Mouse (Mus musculus): Measurements from ENCODE around the gene Fiz1. TPM values are rescaled to one million over a fixed set of nuclear protein-coding genes. Genes with fewer than 3 reads are reported as not detected.

The Fiz1 gene
- 41.9 and 44.6 TPM in 2 replicates for polyA plus RNA-seq (2015; fragmentation: Nextera tagmentation; extraction: Ambion mirVana)

- peak within 1 kb of the TSS; percentile 76 for H3K9ac ChIP-seq
- H3K4me2 ChIP-seq = peak within 1 kb of the TSS; percentile 64
- peak; percentile 83 for ATAC-seq (ENCODE audit: low FRiP score, low read depth)
- peak within 1 kb of the TSS; percentile 99 for H3K27ac ChIP-seq (replicated peaks)
- no peaks in the 10 kb centered on the region for H3K9me3 ChIP-seq
- under 1% methylated on average over 41 of the region's 42 CpGs for WGBS
- peak within 1 kb of the TSS; percentile 87 for H3K4me3 ChIP-seq
- H3K27me3 ChIP-seq = no peaks in the 10 kb centered on the region
- H3K4me1 ChIP-seq (replicated peaks) = peaks cover 8% of the 10 kb centered on the region
- peaks cover 32% of the 10 kb centered on the region for H3K36me3 ChIP-seq
These were observed at the start of gene Fiz1, which contains the start of gene Zfp524 for GRCm38 (mm10) chr7:5014251-5015117. Fiz1 (minus strand) TSS chr7:5014697. Zfp524 (plus strand) TSS chr7:5014415.

GRCm38 (mm10) chr7:5062360-5063001 is 48.0 kb upstream of the Fiz1 start:
- H3K27me3 ChIP-seq = peaks cover 4% of the 10 kb centered on the region; the same call in 1 of the 2 replicates
- H3K4me3 ChIP-seq = peak overlapping the region; percentile 75
- peaks cover 70% of the 10 kb centered on the region for H3K4me1 ChIP-seq (replicated peaks)
- H3K4me2 ChIP-seq = peak overlapping the region; percentile 84
- peak overlapping the region; percentile 66 for H3K9ac ChIP-seq
- ATAC-seq (ENCODE audit: low FRiP score, low read depth) = peak; percentile 52
- peak overlapping the region; percentile 96 for H3K27ac ChIP-seq (replicated peaks)
- peaks cover 8% of the 10 kb centered on the region; the same call in 1 of the 2 replicates for H3K36me3 ChIP-seq
- WGBS = 1% methylated on average over 49 of the region's 51 CpGs
- H3K9me3 ChIP-seq = no peaks in the 10 kb centered on the region

DNA sequence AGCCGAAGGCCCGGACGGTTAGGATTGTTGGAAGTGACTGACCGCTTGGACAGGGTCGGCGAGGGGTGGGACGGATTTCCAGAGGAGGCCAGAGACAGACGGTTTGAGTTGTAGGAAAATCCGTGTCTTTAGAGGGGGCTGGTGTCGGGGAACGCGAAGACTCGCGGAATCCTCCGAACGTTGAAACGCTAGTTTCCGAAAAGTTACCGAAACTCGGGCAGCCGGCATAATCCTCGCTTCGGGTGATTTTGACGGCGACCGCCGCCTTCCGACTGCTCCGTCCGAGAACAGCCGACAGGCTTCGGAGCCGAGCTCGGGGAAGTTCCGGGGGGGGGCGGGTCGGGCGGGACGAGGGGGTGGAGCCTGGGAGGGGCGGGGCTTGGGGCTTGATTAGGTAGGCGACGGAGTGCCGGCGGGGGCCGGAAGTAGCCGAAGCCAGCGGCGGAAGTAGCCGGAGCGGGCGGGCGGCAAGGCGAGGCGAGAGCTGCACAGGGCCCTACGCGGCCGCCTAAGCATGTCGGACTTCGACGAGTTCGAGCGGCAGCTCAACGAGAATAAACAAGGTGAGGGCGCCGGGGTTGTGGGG is 47.4 kb upstream of the Fiz1 start, which contains the start of gene U2af2:
Gene U2af2, plus strand, starts transcription at position 370 of the 586 bp plus-strand sequence.
- Histone ChIP-seq H3K9me3 (no peaks in the 10 kb centered on the region), H3K4me2 (peak within 1 kb of the TSS; percentile 84), H3K4me3 (peak within 1 kb of the TSS; percentile 75), H3K27me3 (peaks cover 4% of the 10 kb centered on the region; the same call in 1 of the 2 replicates), H3K27ac (replicated peaks) (peak within 1 kb of the TSS; percentile 96), H3K36me3 (0 out of 2 replicates have a peak, but pooled peaks cover 5% of the 10 kb centered on the region), H3K4me1 (replicated peaks) (peaks cover 76% of the 10 kb centered on the region), H3K9ac (peak within 1 kb of the TSS; percentile 72)
- under 1% methylated on average over 64 of the region's 65 CpGs for WGBS
- ATAC-seq (ENCODE audit: low FRiP score, low read depth) = peak; percentile 75

DNA sequence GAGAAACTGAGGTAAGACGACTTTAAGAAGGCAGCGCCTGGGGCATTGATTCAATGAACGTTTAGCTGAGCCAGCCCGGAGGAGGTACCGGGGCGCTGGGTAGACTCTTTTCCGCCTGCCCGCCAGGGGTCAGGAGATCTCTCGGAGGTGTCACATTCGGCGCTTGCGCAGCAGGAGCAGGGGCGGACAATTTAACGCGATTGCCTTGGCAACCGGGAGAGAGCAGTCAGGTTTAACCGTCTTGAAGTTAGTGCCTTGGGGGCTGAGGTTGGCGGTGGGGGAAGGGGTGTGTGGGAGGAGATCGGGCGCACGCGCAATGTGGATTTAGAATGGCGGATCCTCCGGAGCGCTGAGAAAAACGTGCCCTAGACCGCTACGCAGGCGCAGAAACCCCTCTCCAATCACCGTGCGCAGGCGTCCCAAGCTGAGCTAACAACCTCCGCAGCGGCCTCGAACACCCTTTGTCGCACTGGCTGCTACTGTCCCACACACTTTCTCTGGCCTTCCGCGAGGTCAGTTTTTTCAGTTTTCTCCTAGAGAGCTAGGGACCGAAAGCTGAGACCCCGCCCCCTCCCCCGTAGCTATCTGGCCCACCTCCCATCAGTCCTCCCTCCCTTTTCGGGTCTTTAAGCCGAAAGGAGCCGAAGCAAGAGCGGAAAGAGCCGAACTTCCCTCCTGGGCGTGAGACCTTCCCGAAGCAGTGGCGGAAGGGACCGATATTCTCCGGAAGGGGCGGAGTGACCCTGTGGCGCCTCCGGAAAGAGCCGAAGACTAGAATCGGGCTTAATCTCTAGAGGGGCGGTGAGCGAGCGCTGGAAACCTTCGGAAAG is 46.7 kb upstream of the Fiz1 start:
- Histone ChIP-seq H3K36me3 (0 out of 2 replicates have a peak, but pooled peaks cover 5% of the 10 kb centered on the region), H3K4me2 (peak overlapping the region; percentile 84), H3K9ac (peak overlapping the region; percentile 72), H3K4me3 (peak overlapping the region; percentile 75), H3K4me1 (replicated peaks) (peaks cover 71% of the 10 kb centered on the region), H3K27me3 (peaks cover 5% of the 10 kb centered on the region; the same call in 1 of the 2 replicates), H3K9me3 (no peaks in the 10 kb centered on the region), H3K27ac (replicated peaks) (peak overlapping the region; percentile 96)
- WGBS = under 1% methylated on average over 60 of the region's 60 CpGs
- peak; percentile 87 for ATAC-seq (ENCODE audit: low FRiP score, low read depth)

- Histone ChIP-seq H3K9ac (peak overlapping the region; percentile 72), H3K27me3 (peaks cover 13% of the 10 kb centered on the region), H3K4me2 (peak overlapping the region; percentile 84), H3K9me3 (no peaks in the 10 kb centered on the region), H3K4me3 (peak overlapping the region; percentile 75), H3K27ac (replicated peaks) (peak overlapping the region; percentile 96), H3K4me1 (replicated peaks) (peaks cover 71% of the 10 kb centered on the region), H3K36me3 (no peaks in the 10 kb centered on the region)
- no peak for ATAC-seq (ENCODE audit: low FRiP score, low read depth)
- 2% methylated on average over 27 of the region's 27 CpGs for WGBS
These were observed 45.8 kb upstream of the Fiz1 start for GRCm38 (mm10) chr7:5060239-5060731.

DNA sequence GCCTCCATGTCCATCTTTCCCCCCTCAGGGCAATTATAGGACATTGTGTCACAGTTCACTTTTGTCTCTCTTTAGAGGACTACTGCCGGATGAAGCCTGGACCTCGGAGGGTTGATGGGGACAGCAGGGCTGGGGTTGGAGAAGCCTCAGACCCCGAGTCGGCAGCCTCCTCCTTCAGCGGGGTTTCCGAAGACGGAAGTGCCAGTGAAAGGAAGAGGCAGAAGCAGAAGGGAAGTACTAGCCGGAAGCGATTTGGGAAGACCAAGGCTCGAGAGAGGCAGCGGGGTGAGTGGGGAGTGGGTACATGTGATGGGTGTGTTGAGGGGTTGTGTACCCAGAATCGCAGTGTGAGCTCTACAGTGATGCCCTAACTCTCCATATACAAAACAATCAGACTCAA is 44.9 kb upstream of the Fiz1 start:
- Histone ChIP-seq H3K27me3 (peaks cover 22% of the 10 kb centered on the region), H3K4me3 (no peak overlapping the region), H3K9ac (0 out of 2 replicates have a peak overlapping the region, but pooled peaks have one; percentile 72), H3K4me2 (peak overlapping the region; percentile 84), H3K27ac (replicated peaks) (peak overlapping the region; percentile 96), H3K4me1 (replicated peaks) (peaks cover 71% of the 10 kb centered on the region), H3K9me3 (no peaks in the 10 kb centered on the region), H3K36me3 (no peaks in the 10 kb centered on the region)
- ATAC-seq (ENCODE audit: low FRiP score, low read depth) = no peak
- 93% methylated on average over 12 of the region's 12 CpGs for WGBS

DNA sequence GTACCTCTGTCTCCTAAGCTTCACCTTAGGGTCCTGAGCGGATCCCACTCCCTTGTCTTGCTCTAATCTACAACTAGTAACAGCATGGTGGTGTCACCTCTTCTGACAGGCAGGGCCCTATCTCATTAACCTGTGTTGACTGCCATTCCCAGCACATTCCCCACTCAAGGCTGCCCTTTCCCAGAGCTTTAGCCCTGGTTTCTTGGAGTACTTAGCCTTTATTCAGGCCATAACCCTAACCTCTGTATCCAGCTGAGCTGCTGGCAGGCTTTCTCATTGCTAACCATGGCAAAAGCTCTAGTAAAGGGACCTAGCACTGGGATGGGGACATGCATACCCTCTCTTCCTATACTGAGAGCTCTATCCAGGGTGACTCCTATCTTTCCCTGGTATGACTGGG is 44.1 kb upstream of the Fiz1 start:
- no peak overlapping the region for H3K27ac ChIP-seq (replicated peaks)
- ATAC-seq (ENCODE audit: low FRiP score, low read depth) = no peak
- H3K9me3 ChIP-seq = no peaks in the 10 kb centered on the region
- no peaks in the 10 kb centered on the region for H3K36me3 ChIP-seq
- H3K4me2 ChIP-seq = no peak overlapping the region
- peaks cover 71% of the 10 kb centered on the region for H3K4me1 ChIP-seq (replicated peaks)
- H3K4me3 ChIP-seq = no peak overlapping the region
- no peak overlapping the region for H3K9ac ChIP-seq
- WGBS = 78% methylated on average over 1 of the region's 1 CpGs
- peaks cover 25% of the 10 kb centered on the region for H3K27me3 ChIP-seq

DNA sequence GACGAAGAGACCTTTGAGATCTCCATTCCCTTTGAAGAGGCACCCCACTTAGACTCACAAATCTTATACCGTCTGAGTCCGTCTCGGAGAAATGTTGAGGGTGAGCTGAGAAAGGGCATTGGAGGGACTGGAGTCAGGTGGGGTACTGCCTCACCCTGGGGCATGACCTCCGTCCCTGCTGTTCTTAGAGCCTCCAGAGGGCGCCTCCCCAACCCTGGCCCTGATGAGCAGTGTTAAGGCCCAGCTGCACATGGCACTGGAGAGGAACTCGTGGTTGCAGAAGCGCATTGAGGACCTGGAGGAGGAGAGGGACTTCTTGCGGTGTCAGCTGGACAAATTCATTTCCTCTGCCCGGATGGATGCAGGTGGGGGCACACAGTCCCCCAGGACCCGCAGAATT is 43.3 kb upstream of the Fiz1 start:
- H3K9me3 ChIP-seq = no peaks in the 10 kb centered on the region
- 31% methylated on average over 11 of the region's 11 CpGs for WGBS
- H3K9ac ChIP-seq = peak overlapping the region; percentile 56; the same call in 1 of the 2 replicates
- peak overlapping the region; percentile 49 for H3K4me3 ChIP-seq
- peaks cover 73% of the 10 kb centered on the region for H3K4me1 ChIP-seq (replicated peaks)
- no peak overlapping the region for H3K27ac ChIP-seq (replicated peaks)
- H3K27me3 ChIP-seq = peaks cover 28% of the 10 kb centered on the region
- no peak for ATAC-seq (ENCODE audit: low FRiP score, low read depth)
- H3K4me2 ChIP-seq = peak overlapping the region; percentile 60
- no peaks in the 10 kb centered on the region for H3K36me3 ChIP-seq

- ATAC-seq (ENCODE audit: low FRiP score, low read depth) = no peak
- 23% methylated on average over 8 of the region's 8 CpGs for WGBS
- peaks cover 78% of the 10 kb centered on the region for H3K4me1 ChIP-seq (replicated peaks)
- H3K36me3 ChIP-seq = no peaks in the 10 kb centered on the region
- peak overlapping the region; percentile 60 for H3K4me2 ChIP-seq
- H3K9ac ChIP-seq = peak overlapping the region; percentile 56
- H3K27ac ChIP-seq (replicated peaks) = peak overlapping the region; percentile 78
- H3K4me3 ChIP-seq = peak overlapping the region; percentile 49
- H3K27me3 ChIP-seq = peaks cover 28% of the 10 kb centered on the region
- H3K9me3 ChIP-seq = no peaks in the 10 kb centered on the region
These were observed 42.9 kb upstream of the Fiz1 start for GRCm38 (mm10) chr7:5057381-5057780.

GRCm38 (mm10) chr7:5056651-5057263 is 42.3 kb upstream of the Fiz1 start:
- peaks cover 28% of the 10 kb centered on the region for H3K27me3 ChIP-seq
- no peaks in the 10 kb centered on the region for H3K9me3 ChIP-seq
- peak; percentile 21 for ATAC-seq (ENCODE audit: low FRiP score, low read depth)
- no peaks in the 10 kb centered on the region for H3K36me3 ChIP-seq
- whole genome bisulfite sequencing = 2% methylated on average over 50 of the region's 55 CpGs
- peaks cover 84% of the 10 kb centered on the region for H3K4me1 ChIP-seq (replicated peaks)
- peak overlapping the region; percentile 60 for H3K4me2 ChIP-seq
- peak overlapping the region; percentile 49 for H3K4me3 ChIP-seq
- peak overlapping the region; percentile 78 for H3K27ac ChIP-seq (replicated peaks)
- peak overlapping the region; percentile 56 for H3K9ac ChIP-seq
